Mouse (Mus musculus) ES-E14 (cell line): ENCODE measurements at regions not wholly inside any gene's neighbourhood (a gene's known extent, or its start where the extent isn't known, plus 50 kb on each side); places are given as distances from the start of the nearest gene placed in this dataset.

ENCODE experiments used
- CHD2 ChIP-seq: IDR thresholded peaks from 2 replicates; pipeline ENCODE4 v1.6.1; 2014; ENCODE audit warnings: mild to moderate bottlenecking, low read depth, low read length, inconsistent platforms
- HCFC1 ChIP-seq: IDR thresholded peaks from 2 replicates; pipeline ENCODE4 v1.6.1; 2012; ENCODE audit warnings: low read length, inconsistent platforms, borderline replicate concordance; ENCODE audit not compliant: insufficient read depth
- ZC3H11A ChIP-seq: IDR thresholded peaks from 2 replicates; pipeline ENCODE4 v1.6.1; 2012; ENCODE audit warnings: low read depth, mild to moderate bottlenecking, inconsistent platforms, low read length, borderline replicate concordance

- no peak for TF ChIP-seq ZC3H11A
- TF ChIP-seq HCFC1, result no peak
- no peak for TF ChIP-seq CHD2
Measured at GRCm38 (mm10) chr6:120600376-120600775, 65.8 kb upstream of the Cecr2 start.
